Mouse (Mus musculus) kidney, adult 2 months (tissue): ENCODE data around the gene Zfyve1. TPM values are rescaled to one million over a fixed set of nuclear protein-coding genes. Genes with fewer than 3 reads are reported as not detected.

Source experiments
- DNase-seq: peaks from one replicate; pipeline ENCODE4 v3.0.0; 2021
- H3K27ac ChIP-seq: fragments of 200-500 bp; 2 replicates; pipeline ENCODE4 v1.5.1; 2012; ENCODE audit warnings: low read depth, low read length, control low read depth, inconsistent platforms; ENCODE audit not compliant: insufficient read depth
- H3K27me3 ChIP-seq: fragments of 200-500 bp; replicated peaks from 2 replicates; pipeline ENCODE4 v1.6.1; 2012; ENCODE audit warnings: mild to moderate bottlenecking, moderate library complexity, low read length, inconsistent platforms; ENCODE audit not compliant: control insufficient read depth, insufficient read depth
- H3K36me3 ChIP-seq: fragments of 200-500 bp; 2 replicates; pipeline ENCODE4 v1.6.1; 2012; ENCODE audit warnings: mild to moderate bottlenecking, moderate library complexity, low read length, inconsistent platforms; ENCODE audit not compliant: control insufficient read depth, insufficient read depth
- H3K4me1 ChIP-seq: fragments of 200-500 bp; 2 replicates; pipeline ENCODE4 v1.6.1; 2011; ENCODE audit warnings: low read length; ENCODE audit not compliant: control insufficient read depth, insufficient read depth
- H3K4me3 ChIP-seq: fragments of 200-500 bp; 2 replicates; pipeline ENCODE4 v1.5.1; 2011; ENCODE audit warnings: mild to moderate bottlenecking, low read depth, low read length, control low read depth; ENCODE audit not compliant: insufficient read depth
- CTCF ChIP-seq: fragments of 200-500 bp; conservative IDR thresholded peaks from 2 replicates; pipeline ENCODE4 v1.5.1; 2011; ENCODE audit warnings: low read depth, mild to moderate bottlenecking, control low read depth, low read length, moderate library complexity, mixed read lengths; ENCODE audit not compliant: insufficient read depth, insufficient read length
- POLR2A ChIP-seq: fragments of 200-500 bp; IDR thresholded peaks from one replicate; pipeline ENCODE4 v1.6.1; 2011; ENCODE audit warnings: low read depth, low read length, control low read depth
- WGBS: fragments of 180-500 bp; shearing (Covaris S2); methylation state at CpG from one replicate; pipeline ENCODE4 v1.1.7; 2018; 5-methylcytosine and 5-hydroxymethylcytosine counted together
- polyA plus RNA-seq: library from polyadenylated mRNA; depleted of rRNA; stranded (reverse); fragments of >200 nt; gene quantifications from 2 replicates; pipeline ENCODE4 v1.2.3, GENCODE M21; 2012

Gene Zfyve1
- polyA plus RNA-seq, 1 experiment: 29.0 TPM

DNA sequence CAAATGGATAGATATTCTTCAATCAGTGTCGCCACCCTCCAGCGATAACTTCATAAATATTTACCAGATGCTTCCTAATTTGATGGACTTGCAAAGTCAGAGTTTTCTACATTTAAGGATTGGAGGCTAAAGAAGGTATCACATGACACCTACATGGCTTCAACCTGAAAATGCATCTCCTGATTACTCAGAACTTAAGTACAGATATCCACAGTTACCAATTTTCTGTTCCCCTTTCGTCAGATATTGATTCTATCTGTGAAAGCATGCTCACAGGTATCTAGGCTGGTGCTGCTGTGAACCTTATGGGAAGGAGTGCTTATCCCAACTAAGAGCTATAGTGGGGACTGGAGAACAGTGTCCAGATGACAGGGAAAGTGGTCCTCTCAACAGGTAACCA lies 34.4 kb downstream of the Zfyve1 start:
- peaks cover under 1% of the 10 kb centered on the region for H3K36me3 ChIP-seq
- DNase-seq: no peak
- H3K4me3 ChIP-seq: no peak overlapping the region
- H3K27me3 ChIP-seq: no peaks in the 10 kb centered on the region
- peaks cover 3% of the 10 kb centered on the region; the same call in 1 of the 2 replicates for H3K4me1 ChIP-seq
- WGBS: 96% methylated on average over 3 of the region's 3 CpGs
- TF ChIP-seq POLR2A: no peak
- no peak for TF ChIP-seq CTCF
- H3K27ac ChIP-seq: no peak overlapping the region

DNA sequence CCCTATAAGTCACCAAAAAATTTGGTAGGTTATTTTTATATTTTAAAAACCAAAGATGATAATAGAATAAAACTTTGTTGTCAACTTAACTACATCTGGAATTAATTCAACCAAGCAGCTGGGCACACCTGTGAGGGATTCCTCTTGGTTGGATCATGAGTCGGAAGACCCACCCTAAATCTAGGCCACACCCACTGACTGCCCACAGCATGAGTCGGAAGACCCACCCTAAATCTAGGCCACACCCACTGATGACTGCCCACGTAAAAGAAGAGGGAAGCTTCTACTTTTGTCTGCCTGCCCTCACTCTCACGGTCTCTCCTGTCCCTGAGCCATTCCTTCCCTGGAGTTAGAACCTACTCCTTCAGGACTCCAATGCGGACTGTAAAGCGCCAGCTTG lies 36.8 kb downstream of the Zfyve1 start:
- Histone ChIP-seq H3K4me1 (peaks cover 3% of the 10 kb centered on the region; the same call in 1 of the 2 replicates), H3K27me3 (no peaks in the 10 kb centered on the region), H3K27ac (no peak overlapping the region), H3K4me3 (no peak overlapping the region), H3K36me3 (no peaks in the 10 kb centered on the region; the same call in none of the 2 replicates)
- DNase-seq: no peak
- TF ChIP-seq POLR2A: no peak
- WGBS: 82% methylated on average over 6 of the region's 6 CpGs

DNA sequence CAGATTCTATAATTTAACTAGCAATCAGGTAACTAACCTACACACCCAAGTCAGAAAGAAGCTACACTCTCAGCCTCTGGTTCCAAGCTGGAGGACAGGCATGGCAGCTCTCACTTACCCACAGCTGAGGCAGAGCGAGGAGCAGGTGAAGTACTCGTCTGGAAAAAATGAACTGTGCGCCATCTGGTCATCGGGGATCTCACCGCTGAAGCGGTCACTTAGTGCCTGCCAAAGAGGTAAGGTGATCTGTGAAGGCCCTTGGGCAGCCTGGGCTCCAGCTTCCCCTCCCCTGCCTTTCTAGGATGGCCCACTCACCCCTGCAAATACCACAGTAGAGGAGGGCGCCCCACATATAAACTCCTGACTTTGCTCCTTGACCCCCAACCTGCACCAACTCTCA lies 38.5 kb downstream of the Zfyve1 start:
- Histone ChIP-seq H3K27ac (no peak overlapping the region), H3K4me1 (peaks cover 3% of the 10 kb centered on the region; the same call in 1 of the 2 replicates), H3K36me3 (no peaks in the 10 kb centered on the region; the same call in 1 of the 2 replicates), H3K27me3 (no peaks in the 10 kb centered on the region), H3K4me3 (no peak overlapping the region)
- DNase-seq: no peak
- WGBS: 67% methylated on average over 7 of the region's 7 CpGs
- no peak for TF ChIP-seq CTCF
- no peak for TF ChIP-seq POLR2A

DNA sequence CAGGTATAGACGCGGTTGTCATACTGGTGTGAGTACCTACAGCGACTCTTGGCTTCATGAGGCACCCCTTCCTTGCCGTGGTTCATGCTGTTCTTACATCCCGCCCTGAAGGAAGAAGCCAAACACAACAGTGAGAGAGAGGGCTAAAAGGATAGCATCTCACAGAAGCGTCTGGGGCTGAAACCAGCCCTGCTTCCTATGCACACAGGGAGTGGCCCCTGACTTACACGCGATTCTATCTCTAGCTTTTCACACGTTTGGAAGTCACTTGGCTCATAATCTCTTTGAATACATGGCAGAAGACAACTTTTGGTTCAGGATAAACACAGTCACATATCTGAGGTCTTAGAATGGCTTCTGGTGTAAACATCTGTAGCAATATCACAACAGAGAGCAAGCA lies 41.4 kb downstream of the Zfyve1 start:
- Histone ChIP-seq H3K27ac (no peak overlapping the region), H3K4me3 (no peak overlapping the region), H3K4me1 (peaks cover 3% of the 10 kb centered on the region; the same call in 1 of the 2 replicates), H3K36me3 (no peaks in the 10 kb centered on the region; the same call in 1 of the 2 replicates), H3K27me3 (no peaks in the 10 kb centered on the region)
- WGBS: 65% methylated on average over 9 of the region's 9 CpGs
- TF ChIP-seq CTCF: no peak
- TF ChIP-seq POLR2A: no peak
- no peak for DNase-seq

DNA sequence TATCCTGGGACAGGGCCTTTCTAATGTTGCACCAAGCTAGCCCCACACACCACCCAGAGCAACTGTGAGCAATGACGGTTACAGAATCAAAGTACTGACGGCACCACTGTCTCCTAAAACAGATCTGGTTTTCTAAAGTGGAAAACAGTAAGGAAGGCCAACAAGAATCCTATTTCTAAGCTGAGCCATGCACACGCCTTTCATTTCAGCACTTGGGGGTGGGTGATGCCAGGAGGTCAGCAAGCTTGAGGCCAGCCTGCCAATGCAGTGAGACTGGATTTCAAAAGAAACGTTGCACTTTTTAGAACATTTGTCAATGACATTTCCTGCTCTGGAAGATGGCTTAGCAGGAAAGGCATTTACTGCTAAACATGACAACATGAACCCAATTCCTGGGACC lies 43.2 kb downstream of the Zfyve1 start:
- WGBS: 71% methylated on average over 4 of the region's 4 CpGs
- H3K4me3 ChIP-seq: no peak overlapping the region
- H3K27ac ChIP-seq: no peak overlapping the region
- no peaks in the 10 kb centered on the region for H3K27me3 ChIP-seq
- no peak for DNase-seq
- TF ChIP-seq CTCF (no peak), POLR2A (no peak)
- H3K36me3 ChIP-seq: no peaks in the 10 kb centered on the region; the same call in 1 of the 2 replicates
- H3K4me1 ChIP-seq: no peaks in the 10 kb centered on the region

DNA sequence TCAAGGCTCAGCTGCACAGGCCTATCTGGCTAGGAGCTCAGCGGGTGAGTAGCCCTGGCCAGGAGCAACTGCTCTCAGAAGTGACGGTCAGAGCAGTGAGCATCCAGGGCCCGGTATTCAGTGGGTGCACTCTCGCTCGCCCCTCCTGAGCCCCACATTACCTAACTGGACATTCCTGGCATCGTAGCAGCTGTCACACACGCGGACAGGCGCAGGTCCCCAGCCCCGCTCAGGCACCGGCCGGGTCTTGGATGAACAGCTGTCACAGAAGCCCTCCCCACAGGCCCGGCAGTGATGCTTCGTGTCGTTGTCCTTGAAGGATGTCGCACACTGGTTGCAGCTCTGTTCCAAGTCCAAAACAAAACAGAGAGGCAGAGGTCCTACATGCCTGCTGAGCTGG lies 45.7 kb downstream of the Zfyve1 start:
- TF ChIP-seq CTCF (no peak), POLR2A (no peak)
- H3K27ac ChIP-seq: no peak overlapping the region
- 89% methylated on average over 16 of the region's 16 CpGs for WGBS
- H3K4me3 ChIP-seq: no peak overlapping the region
- no peaks in the 10 kb centered on the region for H3K27me3 ChIP-seq
- DNase-seq: no peak
- H3K4me1 ChIP-seq: no peaks in the 10 kb centered on the region
- no peaks in the 10 kb centered on the region; the same call in none of the 2 replicates for H3K36me3 ChIP-seq

DNA sequence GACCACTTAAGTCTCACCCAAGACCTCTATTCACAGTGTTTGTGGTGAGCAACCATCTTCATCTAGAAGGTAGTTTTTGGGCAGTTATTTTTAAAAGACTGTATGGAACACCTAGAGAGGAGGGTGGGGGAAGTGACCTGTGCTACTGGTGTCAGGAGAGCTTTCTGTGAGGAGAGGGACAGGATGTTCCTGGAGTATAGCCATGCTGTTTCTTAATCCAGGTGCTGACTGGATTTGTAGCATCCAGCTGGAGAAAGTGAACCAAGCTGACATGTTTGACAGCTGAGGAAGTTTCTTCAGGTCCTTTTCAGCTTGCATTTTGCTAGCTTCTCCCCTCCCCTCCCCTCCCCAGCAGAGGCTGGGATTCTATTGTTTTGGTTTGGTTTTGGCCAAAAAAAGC lies 52.2 kb downstream of the Zfyve1 start:
- Histone ChIP-seq H3K36me3 (no peaks in the 10 kb centered on the region; the same call in 1 of the 2 replicates), H3K4me1 (no peaks in the 10 kb centered on the region), H3K27ac (no peak overlapping the region), H3K27me3 (no peaks in the 10 kb centered on the region), H3K4me3 (no peak overlapping the region)
- TF ChIP-seq CTCF (no peak), POLR2A (no peak)
- DNase-seq: no peak

DNA sequence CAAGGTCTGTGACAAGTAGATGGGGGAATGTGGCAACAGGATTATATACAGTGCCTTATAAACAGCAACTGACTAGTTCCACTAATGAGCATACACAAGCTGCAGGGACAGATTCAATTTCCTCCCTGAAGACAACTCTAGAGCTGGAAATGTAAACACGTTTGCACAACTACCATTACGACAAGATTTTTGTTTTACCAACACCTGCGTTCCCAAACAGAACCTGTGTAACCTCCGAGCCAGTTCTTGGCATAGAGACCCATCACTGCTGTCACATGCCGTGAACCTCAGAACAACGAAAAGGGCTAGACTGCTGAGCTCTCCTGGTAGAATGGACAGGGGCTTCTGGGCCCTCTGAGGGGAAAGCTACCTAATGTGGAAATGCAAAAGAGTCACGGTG lies 53.0 kb downstream of the Zfyve1 start:
- Histone ChIP-seq H3K36me3 (no peaks in the 10 kb centered on the region; the same call in 1 of the 2 replicates), H3K27me3 (no peaks in the 10 kb centered on the region), H3K4me3 (no peak overlapping the region), H3K27ac (no peak overlapping the region), H3K4me1 (no peaks in the 10 kb centered on the region)
- TF ChIP-seq POLR2A (no peak), CTCF (no peak)
- 81% methylated on average over 7 of the region's 7 CpGs for WGBS
- no peak for DNase-seq
